Mouse (Mus musculus): ENCODE results near the gene C1rb. TPM values are rescaled to one million over a fixed set of nuclear protein-coding genes. Genes with fewer than 3 reads are reported as not detected.
A peak's percentile ranks its signal among the peaks of the same experiment; 100 is the strongest.
"Not testable (repeated sequence)": the region's sequence is repeated elsewhere in the genome, so short reads cannot be mapped to it uniquely, and the experiment has no call there.

C1rb gene
- polyA plus RNA-seq (2014; fragmentation: Nextera tagmentation; extraction: Ambion mirVana): not detected in 2 replicates

DNA sequence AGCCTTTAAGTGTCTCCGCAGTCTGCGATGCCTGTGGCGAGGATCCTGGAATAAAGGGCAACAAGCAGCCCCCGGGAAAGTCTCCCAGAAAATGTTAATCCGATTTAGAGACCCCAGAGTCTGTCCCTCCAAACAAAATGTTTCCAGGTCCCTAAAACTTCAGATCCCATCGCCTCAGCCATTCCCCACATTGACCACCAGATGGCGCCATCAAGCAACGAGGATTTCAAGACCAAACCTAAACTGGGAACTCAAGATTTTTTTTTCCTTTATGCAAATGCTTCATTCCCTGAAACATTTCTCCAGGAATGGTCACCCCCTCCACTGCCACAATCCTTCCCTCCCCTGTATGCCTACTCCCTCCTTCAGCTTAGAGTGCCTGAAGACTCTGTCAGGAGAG is at the start of gene C1rb:
C1rb (plus strand) TSS at position 269 of the 400 bp plus-strand sequence.
- H3K9me3 ChIP-seq (ENCODE audit: control insufficient read depth, low read depth, low read length): no peaks in the 10 kb centered on the region
- H3K27ac ChIP-seq (ENCODE audit: low read length): no peak within 1 kb of the TSS
- H3K4me2 ChIP-seq (replicated peaks; ENCODE audit: low read depth, low read length): no peak within 1 kb of the TSS
- no peaks in the 10 kb centered on the region for H3K27me3 ChIP-seq (ENCODE audit: control insufficient read depth, insufficient read depth, low read length)
- H3K9ac ChIP-seq (replicated peaks; ENCODE audit: low read depth, low read length): no peak within 1 kb of the TSS
- WGBS: 1% methylated on average over 8 of the region's 8 CpGs
- H3K4me3 ChIP-seq (ENCODE audit: low read depth, low read length): no peak within 1 kb of the TSS
- H3K36me3 ChIP-seq (ENCODE audit: control insufficient read depth, insufficient read depth, low read length): no peaks in the 10 kb centered on the region
- ATAC-seq (ENCODE audit: insufficient number of reproducible peaks, insufficient read depth, low FRiP score, low read depth): no peak
- no peaks in the 10 kb centered on the region for H3K4me1 ChIP-seq (ENCODE audit: control insufficient read depth, insufficient read depth, low read length)

DNA sequence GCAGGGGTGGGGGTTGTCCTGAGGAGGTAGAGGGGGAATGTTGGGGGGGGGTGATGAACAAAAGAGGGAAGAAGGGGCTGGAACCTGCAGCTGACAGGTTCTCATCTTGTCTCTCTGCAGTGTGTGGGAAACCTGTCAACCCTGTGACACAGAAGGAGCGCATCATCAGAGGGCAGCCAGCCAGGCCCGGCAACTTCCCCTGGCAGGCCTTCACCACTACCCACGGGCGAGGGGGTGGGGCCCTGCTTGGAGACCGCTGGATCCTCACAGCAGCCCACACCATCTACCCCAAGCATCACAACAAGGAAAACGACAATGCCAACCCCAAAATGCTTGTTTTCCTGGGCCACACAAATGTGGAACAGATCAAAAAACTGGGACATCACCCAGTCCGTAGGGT is 48.0 kb upstream of the C1rb start:
- not testable (repeated sequence) for H3K4me2 ChIP-seq (replicated peaks; ENCODE audit: low read depth, low read length); H3K4me3 ChIP-seq (ENCODE audit: low read depth, low read length); H3K36me3 ChIP-seq (ENCODE audit: control insufficient read depth, insufficient read depth, low read length); ATAC-seq (ENCODE audit: insufficient number of reproducible peaks, insufficient read depth, low FRiP score, low read depth); H3K27ac ChIP-seq (ENCODE audit: low read length); H3K27me3 ChIP-seq (ENCODE audit: control insufficient read depth, insufficient read depth, low read length); H3K4me1 ChIP-seq (ENCODE audit: control insufficient read depth, insufficient read depth, low read length); H3K9me3 ChIP-seq (ENCODE audit: control insufficient read depth, low read depth, low read length); H3K9ac ChIP-seq (replicated peaks; ENCODE audit: low read depth, low read length)
- 76% methylated on average over 7 of the region's 7 CpGs for WGBS

DNA sequence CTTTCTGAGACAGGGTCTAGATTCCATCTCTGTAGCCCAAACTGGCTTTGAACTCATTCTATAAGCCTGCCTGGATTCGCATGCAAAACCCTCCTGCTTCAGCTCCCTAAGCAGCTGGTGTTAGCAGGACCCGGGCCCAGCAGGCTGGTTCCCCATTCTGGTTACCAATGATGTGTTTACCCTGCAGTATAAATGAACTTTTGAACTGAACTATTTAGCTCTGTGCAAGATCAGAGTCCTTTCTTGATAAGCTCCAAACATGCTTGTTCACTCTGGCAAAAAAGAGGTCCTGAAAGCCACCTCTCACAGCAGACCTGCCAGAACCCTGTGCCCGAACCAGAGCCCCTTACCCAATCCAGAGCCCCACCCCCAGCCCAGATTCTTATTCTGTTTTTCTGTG is 42.2 kb upstream of the C1rb start:
- WGBS: 75% methylated on average over 3 of the region's 3 CpGs
- ATAC-seq (ENCODE audit: insufficient number of reproducible peaks, insufficient read depth, low FRiP score, low read depth): no peak
- no peak overlapping the region for H3K9ac ChIP-seq (replicated peaks; ENCODE audit: low read depth, low read length)
- no peak overlapping the region for H3K4me2 ChIP-seq (replicated peaks; ENCODE audit: low read depth, low read length)
- no peak overlapping the region for H3K4me3 ChIP-seq (ENCODE audit: low read depth, low read length)
- no peaks in the 10 kb centered on the region for H3K27me3 ChIP-seq (ENCODE audit: control insufficient read depth, insufficient read depth, low read length)
- H3K9me3 ChIP-seq (ENCODE audit: control insufficient read depth, low read depth, low read length): no peaks in the 10 kb centered on the region
- H3K27ac ChIP-seq (ENCODE audit: low read length): no peak overlapping the region
- no peaks in the 10 kb centered on the region for H3K36me3 ChIP-seq (ENCODE audit: control insufficient read depth, insufficient read depth, low read length)
- no peaks in the 10 kb centered on the region for H3K4me1 ChIP-seq (ENCODE audit: control insufficient read depth, insufficient read depth, low read length)

DNA sequence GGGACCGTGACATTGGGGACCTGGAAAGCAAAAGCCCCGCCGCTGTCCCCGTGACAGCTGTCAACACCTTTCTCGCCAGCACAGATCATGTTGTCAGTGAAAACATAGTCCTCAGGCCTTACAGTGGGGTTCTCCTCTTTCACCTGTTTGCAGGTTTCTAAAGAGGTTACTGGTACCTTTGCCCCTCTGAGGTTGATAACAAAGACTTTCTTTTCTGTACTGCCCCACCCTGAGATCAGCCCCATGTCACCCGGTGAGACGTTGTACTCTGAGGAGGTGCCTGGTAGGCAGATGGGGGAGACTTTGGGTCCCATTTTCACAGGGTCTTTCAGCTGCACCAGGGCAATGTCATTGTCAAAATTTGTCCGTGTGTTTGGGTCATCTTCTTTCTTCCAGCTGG is 39.0 kb upstream of the C1rb start:
- Histone ChIP-seq H3K36me3 (ENCODE audit: control insufficient read depth, insufficient read depth, low read length) (no peaks in the 10 kb centered on the region), H3K27ac (ENCODE audit: low read length) (no peak overlapping the region), H3K9me3 (ENCODE audit: control insufficient read depth, low read depth, low read length) (no peaks in the 10 kb centered on the region), H3K4me3 (ENCODE audit: low read depth, low read length) (no peak overlapping the region), H3K4me1 (ENCODE audit: control insufficient read depth, insufficient read depth, low read length) (no peaks in the 10 kb centered on the region), H3K27me3 (ENCODE audit: control insufficient read depth, insufficient read depth, low read length) (no peaks in the 10 kb centered on the region), H3K9ac (replicated peaks; ENCODE audit: low read depth, low read length) (no peak overlapping the region), H3K4me2 (replicated peaks; ENCODE audit: low read depth, low read length) (no peak overlapping the region)
- WGBS: 83% methylated on average over 8 of the region's 8 CpGs
- no peak for ATAC-seq (ENCODE audit: insufficient number of reproducible peaks, insufficient read depth, low FRiP score, low read depth)

DNA sequence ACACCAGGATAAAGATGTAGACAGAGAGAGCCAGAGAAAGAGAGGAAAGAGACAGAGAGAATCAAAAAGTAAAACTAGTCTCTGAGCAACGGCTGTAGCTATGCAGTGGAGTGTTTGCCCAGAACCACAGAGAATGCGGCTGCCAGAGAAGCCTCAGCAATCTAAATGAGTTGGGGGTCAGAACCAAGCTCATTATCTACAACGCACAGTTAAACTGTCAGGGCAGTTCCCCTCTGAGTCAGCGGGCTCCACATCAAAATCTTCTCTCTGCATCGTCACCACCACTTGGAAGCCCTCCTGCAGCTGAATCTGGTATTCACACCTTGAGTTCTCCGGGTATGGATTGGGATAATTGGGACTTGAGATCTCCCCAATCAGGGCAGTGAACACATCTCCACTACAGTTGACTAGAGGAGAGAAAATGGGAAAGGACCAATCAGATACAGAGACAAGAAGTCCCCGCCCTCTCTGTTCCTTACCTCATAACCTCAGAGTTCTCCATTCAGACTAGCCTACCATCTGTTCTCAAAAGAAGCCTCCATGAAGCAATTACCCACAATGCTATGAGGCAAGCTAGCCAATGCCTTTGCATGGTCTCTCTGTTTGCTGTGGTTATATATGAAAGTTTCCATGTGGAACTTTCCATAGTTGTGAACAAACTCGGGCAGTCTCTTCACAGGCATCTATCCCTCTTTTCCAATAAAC is 33.8 kb upstream of the C1rb start:
- not testable (repeated sequence) for ATAC-seq (ENCODE audit: insufficient number of reproducible peaks, insufficient read depth, low FRiP score, low read depth); H3K9me3 ChIP-seq (ENCODE audit: control insufficient read depth, low read depth, low read length); H3K27me3 ChIP-seq (ENCODE audit: control insufficient read depth, insufficient read depth, low read length); H3K9ac ChIP-seq (replicated peaks; ENCODE audit: low read depth, low read length); H3K36me3 ChIP-seq (ENCODE audit: control insufficient read depth, insufficient read depth, low read length); H3K4me2 ChIP-seq (replicated peaks; ENCODE audit: low read depth, low read length); H3K27ac ChIP-seq (ENCODE audit: low read length); H3K4me1 ChIP-seq (ENCODE audit: control insufficient read depth, insufficient read depth, low read length); H3K4me3 ChIP-seq (ENCODE audit: low read depth, low read length)
- 73% methylated on average over 8 of the region's 8 CpGs for WGBS

DNA sequence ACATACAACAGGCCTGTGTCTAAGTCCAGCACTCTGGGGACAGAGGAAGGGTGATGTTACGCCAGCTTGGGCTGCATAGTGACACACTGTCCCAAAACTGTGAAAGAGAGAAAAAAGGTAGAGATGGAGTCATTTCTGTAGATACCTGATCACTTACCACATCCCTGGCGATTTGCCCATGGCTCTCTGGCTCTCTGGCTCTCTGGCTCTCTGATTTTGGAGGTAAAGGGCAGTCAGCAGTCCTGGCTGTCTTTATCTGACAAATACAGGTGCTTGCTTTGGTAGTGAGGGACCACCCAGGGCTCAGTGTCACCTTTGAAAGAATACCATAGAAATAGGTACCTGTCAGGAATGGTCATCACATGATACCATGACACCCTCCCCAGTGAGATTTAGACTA is 28.9 kb upstream of the C1rb start:
- not testable (repeated sequence) for H3K36me3 ChIP-seq (ENCODE audit: control insufficient read depth, insufficient read depth, low read length); H3K9ac ChIP-seq (replicated peaks; ENCODE audit: low read depth, low read length); H3K4me3 ChIP-seq (ENCODE audit: low read depth, low read length); H3K27me3 ChIP-seq (ENCODE audit: control insufficient read depth, insufficient read depth, low read length); H3K9me3 ChIP-seq (ENCODE audit: control insufficient read depth, low read depth, low read length); ATAC-seq (ENCODE audit: insufficient number of reproducible peaks, insufficient read depth, low FRiP score, low read depth); H3K27ac ChIP-seq (ENCODE audit: low read length); H3K4me2 ChIP-seq (replicated peaks; ENCODE audit: low read depth, low read length); H3K4me1 ChIP-seq (ENCODE audit: control insufficient read depth, insufficient read depth, low read length)
- 81% methylated on average over 2 of the region's 2 CpGs for WGBS

DNA sequence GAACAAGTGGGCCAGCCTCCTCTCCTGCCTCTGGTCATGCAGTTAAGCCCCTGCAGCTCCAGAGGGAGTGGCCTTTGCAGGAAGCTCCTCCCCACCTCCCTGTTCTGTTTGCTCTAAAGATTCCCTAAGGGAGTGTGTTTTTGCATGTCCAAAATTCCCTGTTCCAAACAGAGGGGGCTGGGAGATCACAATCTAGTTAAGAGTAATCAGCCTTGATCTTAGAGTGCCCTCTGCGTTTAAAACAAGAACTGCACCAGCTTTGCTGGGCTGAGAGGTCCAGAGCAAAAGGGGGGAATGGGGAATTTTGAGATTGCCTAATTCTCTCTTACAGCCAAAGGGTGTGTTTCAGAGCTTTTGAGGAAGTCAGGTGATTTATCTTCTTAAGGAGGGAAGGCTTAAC is 27.8 kb upstream of the C1rb start, which contains the start of gene C1s1:
C1s1 (minus strand) TSS at position 76 of the 400 bp plus-strand sequence.
- not testable (repeated sequence) for H3K9ac ChIP-seq (replicated peaks; ENCODE audit: low read depth, low read length); H3K36me3 ChIP-seq (ENCODE audit: control insufficient read depth, insufficient read depth, low read length); H3K4me2 ChIP-seq (replicated peaks; ENCODE audit: low read depth, low read length); H3K27me3 ChIP-seq (ENCODE audit: control insufficient read depth, insufficient read depth, low read length); H3K4me3 ChIP-seq (ENCODE audit: low read depth, low read length); H3K27ac ChIP-seq (ENCODE audit: low read length); H3K4me1 ChIP-seq (ENCODE audit: control insufficient read depth, insufficient read depth, low read length); H3K9me3 ChIP-seq (ENCODE audit: control insufficient read depth, low read depth, low read length)
- WGBS: 5% methylated on average over 1 of the region's 1 CpGs
- 0 out of 2 replicates have a peak, but pooled peaks have one; percentile 37 for ATAC-seq (ENCODE audit: insufficient number of reproducible peaks, insufficient read depth, low FRiP score, low read depth)

DNA sequence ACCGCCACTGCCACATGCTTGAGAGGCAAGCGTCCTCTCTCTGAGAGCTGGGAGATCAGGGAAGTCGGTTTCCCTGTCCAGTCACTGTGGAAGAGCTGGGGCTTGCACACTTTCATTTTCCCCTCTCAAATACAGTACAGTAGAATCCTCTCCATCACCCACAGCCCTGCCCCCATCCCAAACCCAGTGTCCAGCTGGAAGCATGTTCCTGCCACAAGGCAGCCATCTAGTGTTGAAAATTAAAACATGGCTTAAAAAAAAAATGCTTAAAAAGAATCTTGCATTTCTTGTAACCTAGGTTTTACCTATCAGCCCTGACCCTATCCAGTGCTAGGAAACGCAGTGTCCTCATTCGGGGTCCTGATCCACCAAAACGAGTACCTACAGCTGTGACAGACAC is 25.6 kb upstream of the C1rb start:
- WGBS: 76% methylated on average over 5 of the region's 6 CpGs

DNA sequence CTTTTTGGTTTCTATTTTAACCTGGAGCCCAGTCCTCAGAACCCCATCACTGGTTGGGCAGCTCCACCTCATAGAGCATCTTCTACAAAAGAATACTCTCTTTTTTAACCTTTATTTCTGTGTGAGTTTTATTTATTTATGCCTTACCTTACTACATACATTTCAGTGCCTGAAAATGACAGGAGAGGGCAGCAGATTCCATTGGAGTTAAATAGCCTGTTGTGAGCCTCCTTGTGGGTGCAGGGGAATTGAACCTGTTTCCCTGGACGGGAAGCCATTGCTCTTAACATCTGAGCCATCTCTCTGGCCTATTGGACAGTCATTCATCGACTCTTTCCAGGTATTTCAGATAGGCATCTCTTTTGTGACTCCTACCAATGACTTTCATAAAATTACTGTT is 24.7 kb upstream of the C1rb start:
- Histone ChIP-seq H3K9me3 (ENCODE audit: control insufficient read depth, low read depth, low read length) (no peaks in the 10 kb centered on the region), H3K4me1 (ENCODE audit: control insufficient read depth, insufficient read depth, low read length) (no peaks in the 10 kb centered on the region), H3K4me2 (replicated peaks; ENCODE audit: low read depth, low read length) (no peak overlapping the region), H3K4me3 (ENCODE audit: low read depth, low read length) (no peak overlapping the region), H3K9ac (replicated peaks; ENCODE audit: low read depth, low read length) (no peak overlapping the region), H3K27me3 (ENCODE audit: control insufficient read depth, insufficient read depth, low read length) (no peaks in the 10 kb centered on the region), H3K36me3 (ENCODE audit: control insufficient read depth, insufficient read depth, low read length) (no peaks in the 10 kb centered on the region), H3K27ac (ENCODE audit: low read length) (no peak overlapping the region)
- WGBS: 74% methylated on average over 2 of the region's 2 CpGs
- no peak for ATAC-seq (ENCODE audit: insufficient number of reproducible peaks, insufficient read depth, low FRiP score, low read depth)

More for the DNA sequence above, 25.6 kb upstream of the C1rb start:
- H3K4me3 ChIP-seq (ENCODE audit: low read depth, low read length): no peak overlapping the region
- H3K27ac ChIP-seq (ENCODE audit: low read length): no peak overlapping the region
- no peaks in the 10 kb centered on the region for H3K4me1 ChIP-seq (ENCODE audit: control insufficient read depth, insufficient read depth, low read length)
- no peaks in the 10 kb centered on the region for H3K9me3 ChIP-seq (ENCODE audit: control insufficient read depth, low read depth, low read length)
- H3K4me2 ChIP-seq (replicated peaks; ENCODE audit: low read depth, low read length): no peak overlapping the region
- no peaks in the 10 kb centered on the region for H3K27me3 ChIP-seq (ENCODE audit: control insufficient read depth, insufficient read depth, low read length)
- no peak overlapping the region for H3K9ac ChIP-seq (replicated peaks; ENCODE audit: low read depth, low read length)
- no peak for ATAC-seq (ENCODE audit: insufficient number of reproducible peaks, insufficient read depth, low FRiP score, low read depth)
- no peaks in the 10 kb centered on the region for H3K36me3 ChIP-seq (ENCODE audit: control insufficient read depth, insufficient read depth, low read length)

Measured in stomach, embryonic 14.5 days (tissue).